Mouse (Mus musculus) forebrain, embryonic 11.5 days (tissue): ENCODE results near the gene Gm20807. TPM values are rescaled to one million over a fixed set of nuclear protein-coding genes. Genes with fewer than 3 reads are reported as not detected.
"Not testable (repeated sequence)": the region's sequence is repeated elsewhere in the genome, so short reads cannot be mapped to it uniquely, and the experiment has no call there.

Source experiments
- ATAC-seq: fragments of 200-750 bp; cut with Nextera tagmentation; replicated peaks from 2 replicates; pipeline ENCODE4 v1.8.0; 2017; ENCODE audit warnings: moderate TSS enrichment; ENCODE audit not compliant: low FRiP score
- DNase-seq: peaks from one replicate; pipeline ENCODE4 v3.0.0-alpha.2; 2017; ENCODE audit warnings: low spot score
- H3K27ac ChIP-seq: fragments of 300-500 bp; sonication (generic); 2 replicates; pipeline ENCODE4 v1.5.1; 2014; ENCODE audit warnings: low read depth, low read length
- H3K27me3 ChIP-seq: fragments of 300-500 bp; sonication (generic); 2 replicates; pipeline ENCODE4 v1.6.1; 2014; ENCODE audit warnings: mild to moderate bottlenecking, low read length, mixed read lengths; ENCODE audit not compliant: control insufficient read depth, insufficient read depth
- H3K36me3 ChIP-seq: fragments of 300-500 bp; sonication (generic); 2 replicates; pipeline ENCODE4 v1.6.1; 2014; ENCODE audit warnings: mild to moderate bottlenecking, low read length, moderate library complexity, mixed read lengths; ENCODE audit not compliant: control insufficient read depth, insufficient read depth
- H3K4me1 ChIP-seq: fragments of 300-500 bp; sonication (generic); replicated peaks from 2 replicates; pipeline ENCODE4 v1.6.1; 2014; ENCODE audit warnings: low read length, mixed read lengths; ENCODE audit not compliant: control insufficient read depth, insufficient read depth
- H3K4me2 ChIP-seq: fragments of 300-500 bp; sonication (generic); 2 replicates; pipeline ENCODE4 v1.6.1; 2014; ENCODE audit warnings: low read depth, mild to moderate bottlenecking, low read length, moderate library complexity, mixed read lengths; ENCODE audit not compliant: severe bottlenecking
- H3K4me3 ChIP-seq: fragments of 300-500 bp; sonication (generic); 2 replicates; pipeline ENCODE4 v1.5.1; 2014; ENCODE audit warnings: low read depth, low read length
- H3K9ac ChIP-seq: fragments of 300-500 bp; sonication (generic); 2 replicates; pipeline ENCODE4 v1.6.1; 2014; ENCODE audit warnings: low read length
- H3K9me3 ChIP-seq: fragments of 300-500 bp; sonication (generic); 2 replicates; pipeline ENCODE4 v1.6.1; 2016; ENCODE audit warnings: low read length, mixed read lengths; ENCODE audit not compliant: control insufficient read depth
- polyA plus RNA-seq: library from polyadenylated mRNA; unstranded; fragments of >200 nt; fragmentation: Nextera tagmentation; extraction: Ambion mirVana; gene quantifications from 2 replicates; pipeline ENCODE4 v1.2.1, GENCODE M21; 2014

Gene Gm20807
- polyA plus RNA-seq, result not detected in 2 replicates

- not testable (repeated sequence) for ATAC-seq, DNase-seq, H3K27ac ChIP-seq, H3K4me2 ChIP-seq, H3K9me3 ChIP-seq, H3K27me3 ChIP-seq, H3K4me3 ChIP-seq, H3K9ac ChIP-seq, H3K4me1 ChIP-seq, H3K36me3 ChIP-seq
Measured at GRCm38 (mm10) chrY:13042591-13042990, at the start of gene Gm20807. Gene Gm20807, plus strand, starts transcription at chrY:13042891.

Other genes starting within 250 kb of the Gm20807 start
- gene Gm21891, start 90.6 kb downstream of the Gm20807 start, polyA plus RNA-seq, result not detected in 2 replicates
- not detected in 2 replicates for gene Gm21425, start 119.1 kb downstream of the Gm20807 start, polyA plus RNA-seq
- gene Gm21828, start 181.0 kb downstream of the Gm20807 start, polyA plus RNA-seq, result not detected in 2 replicates
- not detected in 2 replicates for gene Gm21440, start 209.5 kb downstream of the Gm20807 start, polyA plus RNA-seq
- gene Gm21454, start 209.6 kb downstream of the Gm20807 start, polyA plus RNA-seq, result not detected in 2 replicates